Mouse (Mus musculus) mesoderm, embryonic 11.5 days (tissue): ENCODE measurements at regions not wholly inside any gene's neighbourhood (a gene's known extent, or its start where the extent isn't known, plus 50 kb on each side); places are given as distances from the start of the nearest gene placed in this dataset.
A peak's percentile ranks its signal among the peaks of the same experiment; 100 is the strongest.
"Not testable (repeated sequence)": the region's sequence is repeated elsewhere in the genome, so short reads cannot be mapped to it uniquely, and the experiment has no call there.

ENCODE experiments used
- DNase-seq: peaks from one replicate; pipeline ENCODE4 v3.0.0-alpha.2; 2012; ENCODE audit warnings: low read depth, low spot score

DNA sequence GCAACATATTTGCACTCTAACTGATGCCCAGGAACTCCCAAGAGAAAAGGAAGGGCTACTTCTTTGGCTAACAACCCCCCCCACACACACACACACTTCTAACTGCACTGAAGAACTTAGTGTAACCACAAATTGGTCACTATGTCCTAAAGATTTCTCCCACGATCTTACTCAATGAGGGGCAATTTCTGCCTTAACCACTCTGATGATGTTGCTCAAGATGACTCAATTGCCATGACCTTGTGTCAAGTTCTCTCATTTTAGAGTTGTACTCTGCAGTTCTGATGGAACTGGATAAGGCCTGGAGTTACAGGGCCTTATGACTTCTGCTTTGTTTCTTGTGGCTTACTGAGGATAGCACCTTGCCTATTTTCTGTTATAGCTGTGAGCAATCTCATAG is 81.7 kb downstream of the Sem1 start:
- DNase-seq: no peak

DNA sequence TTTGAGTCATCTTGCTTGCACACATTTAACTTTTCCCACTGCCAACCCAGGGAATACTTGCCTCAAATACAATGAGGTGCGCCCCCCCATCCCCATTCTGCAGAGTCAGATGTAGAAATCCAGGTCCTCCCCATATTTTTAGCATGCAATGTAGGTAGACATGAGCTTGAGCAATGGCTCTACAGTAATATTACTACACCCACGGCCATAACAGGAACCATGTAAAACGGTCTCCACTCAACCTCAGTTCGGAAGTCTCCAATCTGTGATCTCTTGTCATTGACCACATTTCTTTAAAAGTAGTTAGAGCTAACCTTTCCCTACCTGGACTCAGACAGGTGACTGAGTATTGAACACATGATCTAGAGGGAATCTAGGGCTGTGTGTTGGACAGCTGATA is 82.1 kb downstream of the Sem1 start:
- DNase-seq: no peak

DNA sequence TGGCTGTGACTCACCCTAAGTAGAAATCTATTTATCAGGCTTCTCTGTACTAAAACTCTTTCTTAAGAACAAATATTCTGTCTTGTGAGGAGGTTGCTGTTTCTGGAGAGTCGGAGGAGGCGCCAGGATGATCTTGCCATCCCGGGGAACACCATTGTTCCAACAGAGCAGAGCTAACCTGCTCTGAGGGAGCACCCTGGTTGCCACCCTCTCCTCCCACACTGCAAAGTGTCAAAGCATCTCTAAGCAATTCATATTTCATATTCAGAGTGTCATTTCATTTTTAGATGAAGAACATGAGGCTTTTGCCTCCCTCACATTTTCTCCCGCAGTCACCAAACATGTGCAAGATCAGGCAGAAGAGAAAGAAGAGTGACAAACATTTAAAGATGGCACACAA is 90.3 kb downstream of the Sem1 start:
- no peak for DNase-seq

DNA sequence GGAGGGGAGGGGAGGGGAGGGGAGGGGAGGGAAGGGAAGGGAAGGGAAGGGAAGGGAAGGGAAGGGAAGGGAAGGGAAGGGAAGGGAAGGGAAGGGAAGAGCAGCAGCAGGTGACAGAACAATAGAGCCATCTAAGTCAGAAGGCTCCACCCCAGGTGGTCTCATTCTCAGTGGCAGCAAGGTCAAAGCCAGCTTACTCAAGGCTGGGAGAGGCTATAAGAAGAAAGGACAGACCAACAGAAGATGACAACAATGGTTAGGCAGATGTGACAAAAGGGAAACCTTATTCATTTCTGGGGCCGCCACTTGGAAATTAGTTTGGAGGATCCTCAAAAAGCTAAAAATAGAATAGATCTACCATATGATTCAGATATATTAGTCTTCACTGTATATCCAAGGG is 96.9 kb downstream of the Sem1 start:
- DNase-seq: not testable (repeated sequence)

DNA sequence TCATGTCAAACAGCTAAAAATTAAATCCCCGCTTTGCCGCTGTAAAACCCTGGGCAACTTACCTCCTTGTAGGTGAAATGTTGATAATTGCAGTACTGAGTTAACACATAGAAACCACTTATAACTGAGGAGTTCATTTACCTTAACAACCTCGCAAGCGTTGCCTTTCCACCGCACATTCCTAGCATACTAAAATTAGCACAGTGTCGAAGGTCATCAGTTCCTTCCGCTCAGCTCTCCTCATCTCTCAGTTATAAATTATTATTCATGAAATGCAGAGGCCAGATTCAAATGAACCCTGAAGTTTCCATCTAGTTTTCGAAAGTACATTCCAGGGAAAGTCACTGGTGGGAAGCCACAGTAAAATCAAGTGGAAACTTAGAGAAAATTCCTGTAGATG is 108.1 kb downstream of the Sem1 start:
- peak; percentile 62 for DNase-seq

DNA sequence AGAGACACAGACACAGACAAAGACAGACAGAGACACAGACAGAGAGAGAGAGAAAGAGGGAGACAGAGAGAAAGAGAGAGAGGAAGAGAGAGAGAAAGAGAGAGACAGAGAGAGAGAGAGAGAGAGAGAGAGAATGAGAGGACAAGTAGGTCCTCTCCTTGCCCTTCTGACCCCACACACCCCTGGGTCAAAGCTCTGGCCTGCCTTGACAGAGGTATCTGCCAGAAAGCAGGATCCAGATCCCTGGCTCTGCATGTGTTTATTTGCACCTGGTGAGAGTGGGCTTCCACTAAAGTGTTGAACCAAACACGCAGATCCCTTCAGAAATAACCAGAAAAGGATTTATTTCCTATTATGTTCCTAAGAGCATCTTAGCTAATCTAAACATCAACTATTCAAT is 110.9 kb downstream of the Sem1 start:
- DNase-seq: no peak

DNA sequence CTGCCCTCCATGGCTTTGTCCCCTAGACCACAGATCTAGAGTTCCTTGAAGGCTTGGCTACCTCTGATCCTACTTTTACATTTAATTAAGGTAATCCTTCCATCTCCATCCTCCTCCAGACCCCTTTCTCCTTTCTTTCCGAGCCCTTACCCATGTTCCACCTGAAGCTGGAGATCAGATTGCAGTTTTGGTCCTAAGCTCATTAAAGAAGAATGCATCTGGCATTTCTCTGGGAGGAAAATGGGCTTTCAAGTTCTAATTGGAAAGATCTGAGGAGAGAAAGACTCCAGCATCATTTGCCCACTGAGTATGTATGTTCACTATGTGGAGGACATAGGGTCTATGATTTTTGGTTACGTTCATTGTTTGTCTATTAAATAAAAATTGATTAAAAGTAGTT is 112.2 kb downstream of the Sem1 start:
- no peak for DNase-seq

DNA sequence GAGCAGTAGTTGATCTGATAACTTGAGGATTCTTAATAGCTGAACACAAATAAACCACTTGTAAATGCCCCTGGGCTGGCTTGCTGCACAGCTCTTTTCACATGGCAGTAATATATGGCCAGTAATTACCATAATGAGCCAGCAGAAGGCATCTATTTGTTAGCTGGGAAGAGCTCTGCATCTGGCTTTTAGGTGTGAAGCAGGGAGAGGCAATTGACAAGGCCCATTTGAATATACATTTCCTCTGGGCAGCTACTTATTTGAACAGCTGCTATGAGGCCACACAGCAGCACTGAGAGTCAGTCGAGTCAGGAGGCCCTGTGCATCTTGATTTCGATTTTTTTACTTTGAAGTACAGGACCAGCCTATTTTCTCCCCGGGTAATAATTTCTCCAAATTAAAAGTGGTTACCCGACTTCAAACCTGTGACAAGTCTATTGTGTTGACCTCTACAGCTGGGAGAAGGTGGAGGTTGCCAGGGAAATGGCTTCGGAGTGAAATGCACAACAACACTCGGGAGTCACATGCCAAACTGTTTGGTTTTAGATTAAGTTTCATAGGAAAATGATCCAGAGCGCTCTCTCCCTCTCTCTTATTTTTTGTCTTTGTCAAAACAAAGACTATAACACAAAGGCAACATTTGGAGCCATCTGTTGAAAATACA is 114.5 kb downstream of the Sem1 start:
- peak; percentile 68 for DNase-seq

DNA sequence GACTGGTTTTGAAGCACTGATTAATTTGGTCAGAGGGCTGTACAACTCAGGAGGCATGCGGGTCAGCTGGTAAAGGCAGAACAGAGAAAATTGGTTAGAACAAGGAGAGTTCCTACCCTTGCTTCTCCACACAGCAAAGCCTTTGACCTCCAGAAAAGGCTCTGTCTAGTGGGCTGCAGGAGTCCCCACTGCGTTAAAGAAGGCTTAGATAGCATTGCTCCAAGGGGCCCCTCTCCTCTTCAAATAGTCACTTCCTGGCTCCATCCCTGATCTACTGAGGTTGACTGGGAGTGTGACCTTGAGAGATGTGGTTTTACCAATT is 118.6 kb downstream of the Sem1 start:
- DNase-seq: no peak

DNA sequence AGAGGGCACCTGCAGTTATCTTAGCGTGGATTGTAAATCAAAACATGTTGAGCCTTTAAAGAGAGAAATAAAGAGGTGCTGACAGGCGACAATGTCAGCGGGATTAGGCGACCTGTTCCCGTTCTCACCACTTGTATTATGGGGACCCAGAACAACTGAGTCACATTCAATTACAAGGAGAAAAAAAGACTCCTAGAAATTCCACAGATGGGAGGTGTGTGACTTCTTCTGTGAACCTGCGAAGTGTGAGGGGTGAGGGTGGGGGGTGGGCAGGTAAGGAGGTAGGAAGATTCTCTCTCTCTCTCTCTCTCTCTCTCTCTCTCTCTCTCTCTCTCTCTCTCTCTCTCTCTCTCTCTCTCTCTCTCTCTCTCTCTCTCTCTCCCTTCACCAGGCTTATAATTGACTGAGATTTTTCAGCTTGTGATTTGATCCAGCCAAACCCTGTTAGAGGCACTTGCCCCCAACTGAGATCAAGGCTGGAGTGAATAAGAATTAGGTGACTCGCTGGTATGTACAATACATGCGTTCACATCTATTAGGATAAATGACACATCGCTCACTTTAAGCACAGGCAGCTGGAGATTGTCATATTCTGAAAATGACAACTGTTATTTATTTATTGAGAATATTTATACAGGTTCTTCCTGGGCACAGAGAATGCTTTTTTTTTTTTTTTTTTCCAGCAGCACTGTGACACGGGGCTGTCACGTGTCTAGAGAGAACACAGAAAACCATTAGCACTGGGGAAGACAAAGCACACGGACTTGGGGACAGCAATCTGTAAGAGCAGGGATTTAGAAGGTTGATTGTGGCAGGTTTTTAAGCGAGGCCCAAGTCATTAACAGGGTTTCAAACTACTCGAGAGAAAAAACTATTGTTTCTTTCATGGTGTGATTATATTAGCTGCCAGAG is 119.2 kb downstream of the Sem1 start:
- no peak for DNase-seq

DNA sequence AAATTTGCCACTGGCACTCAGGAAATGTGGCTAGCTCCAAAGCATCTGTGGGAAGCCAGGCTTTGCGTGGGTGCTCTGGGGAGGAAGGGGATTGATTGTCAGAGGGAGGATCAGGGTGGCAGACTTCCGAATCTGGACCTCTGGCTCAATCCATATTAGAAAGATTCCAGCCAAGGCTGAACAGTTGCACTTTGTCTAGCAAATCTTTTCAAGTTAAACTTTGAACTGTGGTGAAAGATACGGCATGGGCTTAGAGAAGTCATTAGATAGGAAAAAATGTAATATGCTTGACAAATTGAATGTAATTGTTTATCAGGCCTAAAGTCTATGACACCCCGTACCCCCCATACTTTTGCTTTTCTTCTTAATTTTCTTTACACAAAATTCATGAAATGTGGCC is 120.7 kb downstream of the Sem1 start:
- DNase-seq: no peak

DNA sequence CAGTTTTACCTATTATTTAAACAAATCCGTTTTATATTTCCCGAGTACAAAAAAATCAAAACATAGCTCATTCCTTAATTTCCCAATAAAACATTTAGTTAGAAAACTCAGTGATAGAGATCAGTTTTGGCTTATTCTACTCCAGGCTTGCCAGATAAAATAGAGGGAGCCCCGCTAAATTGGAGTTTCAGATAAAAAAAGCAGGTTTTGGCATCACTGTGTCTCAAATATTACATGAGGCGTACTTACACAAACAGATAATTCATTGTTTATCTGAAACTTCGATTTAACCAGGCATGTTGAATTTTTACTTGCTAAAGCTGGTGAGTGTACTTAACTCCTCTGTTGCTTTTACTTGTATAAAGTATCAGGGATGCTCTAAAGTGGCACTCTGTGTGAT is 121.5 kb downstream of the Sem1 start:
- no peak for DNase-seq

DNA sequence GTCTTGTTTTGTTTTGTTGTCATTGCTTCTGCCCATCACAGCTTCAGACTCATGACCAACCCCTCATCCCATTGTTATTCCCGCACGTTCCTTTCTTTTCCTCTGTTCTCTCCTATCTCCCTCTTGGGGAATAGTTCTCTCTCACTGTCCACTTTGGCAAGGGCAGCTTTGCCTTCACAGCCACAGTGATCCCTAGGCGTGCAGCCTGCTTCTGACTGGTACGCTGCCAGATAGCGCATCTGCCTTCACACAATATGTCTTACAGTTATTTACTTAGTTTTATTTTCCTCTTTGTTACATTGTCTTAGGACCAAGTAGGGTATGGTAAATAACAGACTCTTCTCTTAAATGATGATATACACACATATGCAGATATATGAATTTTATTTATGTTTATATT is 122.9 kb downstream of the Sem1 start:
- DNase-seq: no peak

DNA sequence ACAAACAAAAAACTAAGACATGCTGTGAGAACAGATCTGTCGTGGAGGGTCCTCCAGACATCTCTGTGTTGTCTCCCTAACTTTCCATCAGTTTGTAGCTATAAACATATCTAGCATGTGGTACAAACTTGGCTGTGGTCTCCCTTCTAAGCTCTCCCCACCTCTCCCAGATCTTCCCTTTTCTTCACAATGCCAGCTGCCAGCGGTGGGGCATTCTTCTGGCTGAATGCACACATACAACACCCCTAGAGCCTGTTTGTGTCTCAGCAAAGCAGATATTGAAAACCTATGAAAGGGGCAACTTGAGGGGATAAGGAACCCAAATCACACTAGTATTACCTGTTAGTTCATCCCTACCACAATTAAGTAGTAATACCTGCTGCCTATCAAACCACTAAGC is 124.1 kb downstream of the Sem1 start:
- DNase-seq: no peak

DNA sequence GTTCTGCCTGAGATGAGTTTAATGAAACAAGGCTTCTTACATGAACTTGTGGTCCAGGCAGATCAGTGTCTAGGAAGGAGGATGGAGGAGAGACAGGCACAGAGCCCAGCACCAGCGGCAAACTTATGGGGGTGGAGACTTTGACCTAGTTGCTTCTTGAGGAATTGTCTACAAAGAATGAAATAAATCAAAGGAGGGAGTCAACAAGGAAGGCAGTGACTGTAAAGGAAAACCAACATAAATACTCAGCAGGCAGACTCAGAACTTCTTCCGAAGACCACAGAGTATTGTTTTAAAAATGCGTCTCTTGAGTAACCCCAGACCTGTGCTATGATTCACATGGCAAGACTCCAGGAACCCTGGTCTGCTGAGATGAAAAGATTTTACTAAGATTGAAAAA is 143.6 kb downstream of the Sem1 start:
- DNase-seq: no peak

DNA sequence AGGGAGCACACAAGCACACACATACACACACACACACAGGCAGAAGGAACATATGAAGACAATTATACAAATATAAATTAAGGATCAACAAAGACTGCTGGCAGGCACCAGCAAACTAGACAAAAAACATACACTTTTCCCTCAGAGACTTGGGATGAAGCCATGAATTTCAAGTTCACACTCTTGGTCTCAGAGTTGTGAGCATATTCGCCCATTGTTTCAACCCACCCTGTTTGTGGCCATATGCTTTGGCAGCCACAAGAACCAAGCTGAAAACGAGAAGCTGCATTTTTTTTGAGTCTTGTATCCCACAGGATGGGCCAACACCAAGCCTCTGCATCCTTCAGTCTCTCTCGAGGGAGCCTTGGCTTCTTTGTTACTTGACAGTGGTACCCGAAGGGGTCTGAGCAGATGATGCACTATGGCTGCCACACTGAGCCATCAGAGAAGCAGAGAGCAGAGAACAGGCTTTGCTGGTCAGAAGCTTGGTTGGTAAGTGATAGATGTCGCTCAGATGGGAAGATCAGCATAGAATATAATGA is 144.1 kb downstream of the Sem1 start:
- DNase-seq: no peak

DNA sequence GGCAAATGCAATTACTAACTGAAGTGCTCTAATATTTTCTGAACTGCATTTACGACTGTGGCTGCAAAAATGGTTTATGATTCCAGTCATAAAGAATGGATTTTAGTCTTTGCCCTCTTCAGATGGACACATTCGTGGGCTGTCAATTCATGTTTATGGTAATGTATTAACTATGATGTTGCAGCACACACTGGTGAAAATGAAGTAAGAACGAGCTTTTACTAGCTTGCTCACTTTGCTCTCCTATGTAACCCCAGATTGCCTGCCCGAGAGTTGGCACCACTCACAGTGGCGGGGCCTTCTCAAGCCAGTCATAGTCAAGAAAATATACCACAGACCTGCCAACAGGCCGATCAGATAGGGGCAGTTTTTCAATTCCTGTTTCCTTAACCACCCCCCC is 145.3 kb downstream of the Sem1 start:
- no peak for DNase-seq

DNA sequence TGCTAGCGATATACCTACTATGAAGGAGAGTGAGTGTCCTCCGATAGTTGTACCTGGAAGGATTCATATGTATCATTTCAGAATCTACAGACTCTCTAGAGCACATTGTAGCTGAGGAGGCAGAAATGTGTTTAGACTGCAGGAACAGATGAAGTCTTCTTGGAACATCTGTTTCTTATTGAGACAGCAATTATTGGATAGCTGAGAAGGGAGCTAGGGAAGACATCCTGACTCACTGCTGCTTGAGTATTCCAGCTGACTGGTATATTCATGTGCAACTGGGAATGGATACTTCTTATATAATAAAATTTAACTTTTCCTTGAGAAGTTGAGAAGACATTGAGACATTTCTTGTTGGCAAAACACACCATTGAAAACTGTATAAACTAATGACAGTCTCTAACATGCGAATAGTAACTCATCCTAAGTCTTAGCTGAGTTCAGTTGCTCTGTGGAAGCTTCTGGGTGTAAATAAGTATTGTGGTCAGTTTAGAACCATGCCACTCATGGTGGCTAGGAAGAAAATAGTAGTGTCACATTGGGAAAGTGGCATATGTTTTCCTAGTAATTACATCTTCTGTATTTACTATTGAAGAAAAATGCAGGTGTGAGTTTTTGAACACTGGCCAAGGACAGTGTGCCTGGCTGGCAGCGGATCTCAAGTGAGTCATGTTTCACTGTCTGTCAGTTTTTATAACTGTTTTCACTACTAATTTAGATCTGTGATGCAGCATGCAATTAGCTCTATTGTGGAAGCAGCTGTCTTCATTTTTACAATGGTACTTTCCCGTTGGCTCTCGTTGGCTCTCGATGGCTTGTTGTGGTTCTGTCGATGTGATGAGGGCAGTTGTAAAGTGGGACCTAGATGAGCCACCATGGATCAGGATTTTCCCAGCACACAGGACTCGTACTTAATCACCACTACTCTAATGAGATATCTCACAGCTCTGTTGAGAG is 163.5 kb downstream of the Sem1 start:
- no peak for DNase-seq

DNA sequence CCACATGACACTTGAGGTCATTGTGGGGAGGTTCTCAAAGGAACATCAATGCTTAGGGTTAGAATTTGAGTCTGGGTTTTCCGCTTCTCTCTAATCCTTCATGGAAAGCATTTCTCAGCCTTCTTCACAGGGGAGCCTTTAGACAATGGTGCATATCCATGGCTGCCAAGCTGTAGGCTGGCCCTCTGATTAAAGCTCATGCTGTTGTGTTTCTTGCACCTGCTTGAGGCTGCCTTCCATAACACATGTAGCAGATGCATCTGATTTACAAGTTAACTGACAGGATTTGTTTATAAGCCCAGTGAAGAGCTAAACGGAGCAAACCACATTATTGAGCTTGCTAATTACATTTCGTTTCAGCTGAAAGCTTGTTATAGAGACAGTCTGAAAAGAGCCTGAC is 180.5 kb downstream of the Sem1 start:
- no peak for DNase-seq

DNA sequence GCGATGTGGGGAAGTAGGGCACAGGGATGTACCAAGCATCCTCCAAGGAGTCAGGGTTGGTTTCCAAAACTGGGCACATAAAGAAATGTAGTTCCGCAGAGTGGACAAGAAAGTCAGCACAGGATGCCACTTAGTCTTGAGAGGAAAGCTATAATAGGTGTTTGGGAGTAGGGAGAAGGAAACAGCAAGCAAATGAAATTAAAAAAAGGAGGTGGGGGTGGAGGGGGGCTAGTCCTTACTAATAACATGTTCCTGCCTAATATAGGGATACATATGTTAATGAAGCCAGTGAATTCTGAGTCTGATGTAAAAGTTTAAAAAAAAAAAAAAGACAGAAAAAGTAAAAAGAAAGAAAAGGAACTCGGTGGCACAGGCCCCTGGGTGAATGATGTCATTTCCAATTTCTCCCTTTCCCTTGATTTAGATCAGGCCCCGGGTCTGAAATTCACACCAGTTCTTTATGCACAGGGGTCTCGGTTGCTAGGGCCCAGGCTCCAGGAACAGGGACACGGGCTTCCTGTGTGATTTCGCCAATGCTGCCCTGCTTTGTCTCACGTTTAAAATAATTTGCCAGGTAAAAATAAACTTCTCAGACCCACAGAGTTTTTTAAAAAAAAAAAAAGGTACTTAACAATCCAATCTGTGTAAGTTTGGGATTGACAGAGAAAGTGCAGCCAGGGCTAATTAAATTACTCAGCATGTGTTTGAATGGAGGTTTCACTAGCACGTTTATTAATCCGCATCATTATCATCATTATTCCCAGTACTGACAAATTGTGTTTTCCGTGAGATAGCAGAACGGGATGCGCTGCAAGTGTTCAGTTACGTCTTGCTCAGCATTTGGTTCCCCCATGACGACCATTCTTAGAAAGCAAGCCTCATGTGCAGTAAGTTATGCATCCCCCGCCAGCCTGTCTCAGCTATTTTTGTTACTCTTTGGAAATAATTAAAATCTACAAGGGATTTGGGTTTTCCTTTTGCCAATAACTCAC is 172.8 kb upstream of the Slc25a13 start:
- DNase-seq: no peak
